Mouse (Mus musculus): ENCODE measurements around the gene Ror1.

- no peak for TF ChIP-seq ZC3H11A (IDR thresholded peaks at IDR 0.05; ENCODE audit: borderline replicate concordance, low read depth, low read length)
- no peak for TF ChIP-seq HCFC1 (IDR thresholded peaks at IDR 0.05; ENCODE audit: borderline replicate concordance, insufficient read depth, low read length)
- TF ChIP-seq MAFK (IDR thresholded peaks at IDR 0.05; ENCODE audit: insufficient read depth, low read depth, low read length): no peak
Observed at GRCm38 (mm10) chr4:100301423-100301822, 205.8 kb downstream of the Ror1 start.
